Mouse (Mus musculus) urinary bladder, postnatal 10 days (tissue): ENCODE data around the gene Olfr402.
"Not testable (repeated sequence)": the region's sequence is repeated elsewhere in the genome, so short reads cannot be mapped to it uniquely, and the experiment has no call there.

Experiments
- DNase-seq: peaks from one replicate; pipeline ENCODE4 v3.0.0; 2022; ENCODE audit warnings: low spot score

The Olfr402 gene

DNA sequence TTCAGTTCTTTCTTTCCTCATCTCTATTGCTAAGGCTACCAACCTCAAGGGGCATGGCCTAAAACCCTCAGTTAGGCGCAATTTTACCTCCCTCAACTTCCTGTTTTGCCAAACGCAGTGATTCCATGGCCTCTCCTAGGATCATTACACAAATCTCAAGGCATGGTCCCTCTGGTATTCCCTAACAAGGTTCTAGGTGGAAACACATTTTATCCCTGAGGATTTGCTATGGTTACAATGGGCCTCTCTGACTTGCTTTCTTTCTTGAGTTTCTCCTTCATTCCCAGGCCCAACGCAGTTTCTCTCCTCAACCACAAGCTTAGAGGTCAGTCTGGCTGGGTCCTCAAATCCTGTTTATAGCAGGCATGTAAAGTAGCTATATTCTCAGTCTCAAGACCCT, at the start of gene Olfr402:
Olfr402 (plus strand) TSS at position 301 of the 400 bp plus-strand sequence.
- DNase-seq, result no peak

DNA sequence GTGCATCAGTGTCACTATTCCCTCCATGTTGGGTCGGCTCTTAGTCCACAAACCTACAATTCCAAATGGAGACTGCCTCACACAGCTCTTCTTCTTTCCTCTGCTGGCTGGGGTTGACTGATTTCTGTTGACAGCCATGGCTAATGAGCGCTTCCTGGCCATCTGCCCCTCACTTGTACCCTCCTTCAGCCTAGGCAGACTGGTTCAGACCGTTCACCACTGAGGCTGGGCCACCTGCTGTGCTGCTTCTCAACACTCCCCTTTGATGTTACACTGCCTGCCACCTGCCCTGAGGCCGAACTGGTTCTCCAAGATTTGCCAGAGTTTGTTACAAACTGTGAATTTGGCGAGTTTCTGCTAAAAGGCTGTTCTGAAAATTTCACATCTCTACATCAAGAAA, 48.3 kb upstream of the Olfr402 start:
- no peak for DNase-seq

DNA sequence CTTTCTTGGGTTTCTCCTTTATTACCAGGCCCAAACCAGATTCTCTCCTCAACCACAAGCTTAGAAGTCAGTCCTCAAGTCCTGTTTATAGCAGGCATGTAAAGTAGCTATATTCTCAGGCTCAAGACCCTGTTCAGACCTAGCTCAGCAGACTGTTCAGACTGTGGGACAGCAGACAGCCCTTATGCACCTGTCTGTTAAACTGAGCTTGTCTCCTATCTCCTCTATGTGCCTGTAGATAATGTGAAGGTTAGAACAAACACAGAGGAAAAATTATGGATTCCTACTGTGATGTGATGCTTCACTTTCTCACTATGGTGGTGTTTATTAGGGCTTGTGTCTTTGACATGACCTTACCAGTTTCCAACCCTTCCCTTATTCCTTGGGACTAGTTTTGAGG, 39.9 kb upstream of the Olfr402 start, which contains the start of gene Olfr401:
Olfr401 (plus strand) TSS at position 301 of the 400 bp plus-strand sequence.
- DNase-seq, result no peak

DNA sequence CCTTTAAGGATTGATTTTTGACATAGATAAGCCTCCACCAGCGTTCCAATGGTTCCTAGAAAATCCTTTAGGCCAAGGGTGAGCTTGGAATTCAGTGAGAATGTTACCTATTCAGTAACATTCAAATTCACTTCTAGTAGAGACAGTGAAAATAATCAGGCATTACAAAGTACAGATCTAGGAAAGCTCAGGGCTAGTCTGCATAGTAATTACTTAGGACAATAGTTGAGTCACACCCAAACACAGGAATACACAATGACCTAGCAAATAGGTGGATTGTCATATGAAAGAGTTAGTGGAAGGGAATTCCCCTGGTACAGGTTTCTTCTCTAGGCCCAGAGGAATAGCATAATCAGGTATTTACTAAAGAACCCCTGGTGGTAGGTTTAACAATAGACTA, 13.3 kb upstream of the Olfr402 start:
- not testable (repeated sequence) for DNase-seq

DNA sequence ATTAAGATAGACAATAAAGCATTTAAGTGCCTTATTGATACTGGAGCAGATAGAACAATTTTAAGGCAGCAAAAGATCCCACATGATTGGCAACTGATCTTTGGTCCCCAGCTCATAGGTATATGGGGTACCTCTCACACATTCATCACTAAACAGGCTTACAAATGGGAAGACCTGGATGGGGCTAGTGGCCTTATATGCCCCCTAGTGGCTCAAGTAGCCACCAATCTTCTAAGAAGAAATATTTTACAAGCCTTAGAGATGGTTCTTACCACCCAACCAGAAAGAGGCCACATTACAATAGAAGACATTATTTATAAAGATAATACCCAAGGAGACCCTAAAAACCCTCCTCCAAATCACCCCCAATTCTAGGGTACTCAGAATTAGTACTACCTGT, 7.5 kb upstream of the Olfr402 start:
- DNase-seq, result no peak

DNA sequence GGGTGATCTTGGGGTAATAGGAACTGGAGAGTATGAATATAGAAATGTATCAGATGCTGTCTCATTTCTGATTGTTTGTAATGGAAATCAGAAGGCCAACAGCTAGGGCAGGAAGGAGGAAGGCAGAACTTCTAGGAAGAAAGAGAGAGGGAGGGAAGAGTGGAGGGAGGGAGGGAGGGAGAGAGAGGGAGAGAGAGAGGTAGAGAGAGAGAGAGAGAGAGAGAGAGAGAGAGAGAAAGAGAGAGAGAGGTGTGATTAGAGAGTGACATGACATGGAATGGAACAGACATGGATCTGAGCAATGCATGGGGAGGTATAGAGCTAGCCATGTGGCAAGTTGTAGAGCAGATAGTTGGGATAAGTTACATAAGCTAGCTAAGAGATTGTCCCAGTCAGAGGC, 15.4 kb downstream of the Olfr402 start:
- DNase-seq, result no peak

DNA sequence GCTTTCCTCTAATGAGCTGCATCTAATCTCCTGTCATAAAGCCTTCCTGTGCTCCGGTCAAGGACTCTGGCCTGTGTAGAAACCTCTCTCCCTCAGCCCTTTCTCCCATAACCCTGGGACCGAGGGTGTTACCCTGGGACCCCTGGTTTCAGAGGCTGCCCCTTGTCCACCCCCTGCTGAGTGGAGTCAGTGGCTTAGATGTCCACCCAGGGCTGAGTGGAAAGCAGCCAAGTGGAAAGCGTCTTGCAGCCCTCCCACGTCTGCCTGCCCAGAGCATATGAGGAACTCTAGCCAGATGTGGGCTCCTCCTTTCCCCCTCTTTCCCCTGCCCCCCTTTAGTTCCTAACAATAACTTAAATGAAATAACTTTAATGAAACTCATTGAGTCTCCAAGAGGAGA, 29.8 kb downstream of the Olfr402 start:
- DNase-seq, result no peak

DNA sequence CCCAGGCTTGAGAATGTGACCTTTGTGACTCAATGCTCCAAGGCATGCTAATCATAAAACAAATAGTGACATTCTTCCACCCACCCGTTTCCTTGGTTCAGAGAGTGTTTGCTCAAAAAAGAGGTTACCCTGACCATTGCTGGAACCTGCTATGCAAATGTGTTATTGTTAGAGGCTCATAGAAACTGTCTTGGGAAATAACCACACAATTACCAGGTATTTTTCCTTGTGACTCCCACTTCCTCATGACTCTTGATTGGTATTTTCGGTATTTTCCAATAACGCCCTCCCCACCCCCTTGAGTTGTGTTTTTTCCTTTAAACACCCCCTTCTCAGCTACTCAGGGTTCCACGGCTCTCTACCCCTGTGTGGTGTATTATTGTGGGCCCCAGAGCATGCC, 30.4 kb downstream of the Olfr402 start:
- no peak for DNase-seq

DNA sequence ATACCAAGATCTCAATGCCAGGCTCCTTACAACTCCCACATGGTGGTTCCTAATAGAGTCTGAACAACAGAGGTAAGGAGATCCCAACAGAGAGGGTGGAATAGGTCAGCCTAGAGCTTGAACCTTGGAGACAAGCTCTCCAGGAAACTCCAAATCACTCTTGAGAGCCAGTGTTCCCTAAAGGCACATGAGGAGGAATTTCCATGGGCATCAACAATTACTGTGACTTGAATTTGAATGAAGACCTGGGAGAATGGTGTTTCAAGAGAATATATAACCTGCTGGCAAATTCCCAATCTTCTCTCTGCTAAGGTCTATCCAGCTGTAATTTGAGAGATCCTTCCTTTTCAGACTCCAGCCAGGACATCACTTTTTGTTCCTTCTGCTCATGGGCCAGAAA, 32.6 kb downstream of the Olfr402 start, which contains the start of gene Olfr403:
Olfr403 (plus strand) TSS at position 301 of the 400 bp plus-strand sequence.
- no peak for DNase-seq
